Mouse (Mus musculus) megakaryocyte, adult 5-6 weeks (primary cell): ENCODE data around the gene Gcsam. TPM values are rescaled to one million over a fixed set of nuclear protein-coding genes. Genes with fewer than 3 reads are reported as not detected.

ENCODE experiments used
- ATAC-seq: 2 replicates; pipeline ENCODE4 v1.8.0; 2016; ENCODE audit warnings: mild to moderate bottlenecking, inconsistent platforms; ENCODE audit not compliant: poor library complexity, severe bottlenecking
- total RNA-seq, 2 experiments: library from RNA; stranded (forward) in 1 of 2; stranded (reverse) in 1 of 2; fragments of 153-499, 151-499 nt in 1 of 2; fragments of 221-1000, 200-1000 nt in 1 of 2; gene quantifications; 2 replicates each; pipeline versions ENCODE4 v1.2.3 to v1.2.4; 2015 to 2017

Gcsam gene
- total RNA-seq (2015) = not detected in 2 replicates
- not detected in 2 replicates for total RNA-seq (2017)

- 0 out of 2 replicates have a peak, but pooled peaks have one; percentile 22 for ATAC-seq
Observed at GRCm38 (mm10) chr16:45610267-45610666, at the start of gene Gcsam. TSS of gene Gcsam (plus strand) at chr16:45610380.

DNA sequence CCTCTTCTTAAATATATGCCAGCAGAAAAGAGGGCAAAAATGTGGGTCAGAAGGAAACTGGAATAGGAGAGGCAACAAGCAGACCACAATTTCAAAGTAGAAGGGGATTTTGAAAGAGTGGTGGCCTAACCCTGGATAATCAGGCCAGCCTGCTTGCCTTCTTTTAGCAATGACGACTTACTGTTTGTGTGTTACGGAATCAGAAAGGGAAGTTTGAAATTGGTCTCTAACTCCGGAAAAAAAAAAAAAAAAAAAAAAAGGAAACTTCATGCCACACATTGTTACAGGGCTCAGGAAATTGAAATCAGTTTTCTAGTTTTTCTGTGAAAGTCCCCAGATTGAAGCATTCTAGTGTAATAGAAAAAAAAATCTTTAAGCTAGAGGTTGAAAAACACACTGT, 48.4 kb upstream of the Gcsam start:
- peak; percentile 79 for ATAC-seq

DNA sequence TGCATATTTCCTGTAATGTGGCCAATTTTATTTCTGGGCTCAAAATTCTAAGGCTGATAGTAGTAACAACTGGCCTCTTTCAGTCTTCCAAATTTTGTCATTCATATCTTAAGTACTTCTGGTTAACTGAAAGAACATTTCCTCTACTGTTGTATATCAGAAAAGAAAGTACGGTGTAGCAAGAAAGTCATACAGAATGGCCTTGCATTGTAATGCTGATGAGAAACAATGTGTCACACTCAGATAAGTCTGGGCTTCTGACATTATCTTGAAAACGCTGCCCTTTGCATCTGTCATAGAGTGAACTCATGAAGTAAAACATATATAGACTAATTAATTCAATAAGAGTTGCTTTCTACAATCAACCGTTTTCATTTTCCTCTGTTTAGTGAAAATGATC, 37.9 kb upstream of the Gcsam start:
- no peak for ATAC-seq

GRCm38 (mm10) chr16:45579883-45580282, 30.3 kb upstream of the Gcsam start:
- ATAC-seq = no peak

DNA sequence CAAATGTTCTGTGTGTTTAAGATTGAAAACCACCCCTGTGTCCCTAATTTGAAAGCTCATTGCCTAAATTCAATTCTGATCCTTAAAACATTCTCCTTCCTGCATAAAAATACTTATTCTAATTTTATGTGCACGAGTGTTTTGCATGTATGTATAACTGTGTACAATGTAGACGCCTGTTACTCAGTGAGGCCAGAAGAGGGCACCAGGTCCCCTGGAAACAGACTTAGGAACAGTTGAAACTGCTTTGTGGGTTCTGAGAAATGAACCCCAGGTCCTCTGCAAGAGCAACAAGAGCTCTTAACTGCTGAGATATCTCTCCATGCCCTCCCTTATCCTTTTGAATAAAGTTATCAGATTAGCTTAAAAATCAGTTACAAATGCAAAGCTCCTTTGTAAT, 27.7 kb upstream of the Gcsam start:
- ATAC-seq = 0 out of 2 replicates have a peak, but pooled peaks have one; percentile 51

DNA sequence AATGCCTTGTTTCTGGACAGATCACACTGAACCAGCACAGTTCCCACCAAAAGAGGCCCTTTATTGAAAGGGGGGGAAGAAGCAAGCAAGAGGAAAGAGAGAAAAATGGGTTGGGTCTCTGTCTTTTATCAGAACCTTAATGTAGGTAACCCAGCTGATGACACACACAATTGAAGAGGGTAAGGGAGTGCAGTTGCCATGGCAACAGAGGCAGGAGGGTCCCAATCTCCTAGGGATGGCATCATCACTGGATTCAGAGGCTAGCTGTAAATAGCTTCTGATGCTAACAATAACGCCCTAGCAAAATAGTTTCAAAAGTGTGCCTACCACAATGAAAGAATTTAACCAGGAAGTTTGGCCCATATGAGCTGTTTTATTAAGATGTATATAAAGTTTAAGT, 16.5 kb upstream of the Gcsam start:
- ATAC-seq = no peak

DNA sequence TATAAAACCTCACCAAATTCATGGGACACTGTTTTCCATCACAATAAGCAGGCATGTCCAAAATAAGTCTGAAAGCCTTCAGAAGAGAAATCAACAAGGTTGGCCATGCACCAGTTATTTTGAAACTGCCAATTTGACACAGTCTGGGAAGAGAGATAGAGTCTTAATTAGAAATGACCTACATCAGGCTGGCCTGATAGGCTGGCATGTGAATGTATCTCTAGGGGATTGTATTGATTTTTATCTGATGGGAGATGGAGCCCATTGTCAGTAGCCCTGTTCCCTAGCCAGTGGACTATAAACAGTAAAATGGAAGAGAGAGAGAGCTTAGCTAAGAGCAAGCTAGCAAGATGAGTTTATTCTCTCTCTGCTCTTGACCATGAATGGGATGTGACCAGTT, 14.7 kb upstream of the Gcsam start:
- ATAC-seq = no peak

- no peak for ATAC-seq
Observed at GRCm38 (mm10) chr16:45608481-45608954, 1.7 kb upstream of the Gcsam start.

- peak; percentile 47 for ATAC-seq
Observed at GRCm38 (mm10) chr16:45609300-45609699, 880 bp upstream of the Gcsam start.

DNA sequence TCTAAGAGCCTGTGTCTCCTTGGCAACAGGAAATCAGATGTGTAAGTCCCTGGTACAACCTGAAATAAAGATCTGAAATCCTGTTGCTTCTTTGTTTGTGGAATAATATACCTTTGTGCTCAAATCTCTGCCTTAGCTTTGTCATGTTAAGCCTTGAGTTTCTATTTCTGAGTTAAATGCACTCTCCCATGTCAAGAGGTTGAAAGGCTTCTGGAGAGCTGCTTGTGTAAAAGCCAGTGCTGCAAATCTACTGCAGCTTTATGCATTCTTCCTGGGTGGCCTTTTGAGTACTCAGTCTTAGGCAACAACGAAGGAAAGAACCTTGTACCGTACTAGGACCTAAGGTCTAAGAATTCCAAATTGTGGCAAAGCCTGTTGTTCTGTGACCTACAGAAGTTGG, 3.1 kb downstream of the Gcsam start:
- no peak for ATAC-seq

- ATAC-seq = peak; percentile 66
Observed at GRCm38 (mm10) chr16:45615944-45616343, 5.8 kb downstream of the Gcsam start.

DNA sequence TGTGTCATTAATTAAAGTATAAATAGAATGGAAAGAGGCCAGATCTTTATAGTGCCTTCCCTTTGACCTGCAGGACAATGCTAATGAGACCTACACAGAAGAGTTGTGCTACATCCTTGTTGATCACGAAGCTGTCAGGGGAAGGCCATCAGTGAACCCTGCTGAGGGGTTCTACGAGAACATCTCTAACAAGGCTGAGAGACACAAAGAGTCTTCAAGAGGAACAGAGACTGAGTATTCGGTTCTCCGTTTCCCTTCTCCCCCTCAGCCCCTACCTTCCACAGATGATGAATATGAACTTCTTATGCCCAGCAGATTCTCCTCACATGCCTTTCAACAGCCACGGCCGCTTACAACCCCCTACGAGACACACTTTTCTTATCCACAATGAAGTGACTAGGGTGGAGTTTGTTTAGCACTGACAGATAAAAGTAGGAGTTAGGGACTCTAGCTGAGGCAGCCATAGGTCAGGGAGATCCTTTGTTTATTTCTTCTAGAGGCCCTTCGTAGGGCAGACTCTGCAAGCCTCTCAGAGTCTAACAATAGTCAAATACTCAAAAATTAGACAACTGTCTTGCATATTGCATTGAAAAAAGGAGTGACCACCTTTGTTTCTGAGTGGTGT, 9.7 kb downstream of the Gcsam start:
- no peak for ATAC-seq

- ATAC-seq = 0 out of 2 replicates have a peak, but pooled peaks have one; percentile 27
Observed at GRCm38 (mm10) chr16:45623230-45623629, 13.1 kb downstream of the Gcsam start.

DNA sequence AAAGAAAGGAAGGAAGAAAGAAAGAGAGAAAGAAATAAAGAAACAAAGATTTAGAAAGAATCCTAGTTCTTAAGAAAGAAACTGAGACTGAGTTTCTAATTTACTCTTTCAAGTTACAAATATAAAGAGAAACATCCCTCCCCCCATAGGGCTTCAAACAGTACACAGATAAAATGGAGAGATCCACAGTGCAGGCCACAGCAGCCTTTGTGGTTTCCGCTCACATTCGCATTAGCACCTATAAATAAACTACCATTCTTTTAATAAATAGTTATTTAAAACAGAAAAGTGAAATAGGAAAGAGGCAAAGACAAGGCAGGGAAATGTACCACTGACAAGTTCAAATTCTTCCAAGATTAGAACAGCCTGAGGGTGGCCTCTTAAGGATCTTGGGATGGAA, 14.6 kb downstream of the Gcsam start:
- ATAC-seq = no peak

GRCm38 (mm10) chr16:45625342-45625741, 15.2 kb downstream of the Gcsam start:
- ATAC-seq = no peak

- ATAC-seq = no peak
Observed at GRCm38 (mm10) chr16:45629497-45630105, 19.4 kb downstream of the Gcsam start.

DNA sequence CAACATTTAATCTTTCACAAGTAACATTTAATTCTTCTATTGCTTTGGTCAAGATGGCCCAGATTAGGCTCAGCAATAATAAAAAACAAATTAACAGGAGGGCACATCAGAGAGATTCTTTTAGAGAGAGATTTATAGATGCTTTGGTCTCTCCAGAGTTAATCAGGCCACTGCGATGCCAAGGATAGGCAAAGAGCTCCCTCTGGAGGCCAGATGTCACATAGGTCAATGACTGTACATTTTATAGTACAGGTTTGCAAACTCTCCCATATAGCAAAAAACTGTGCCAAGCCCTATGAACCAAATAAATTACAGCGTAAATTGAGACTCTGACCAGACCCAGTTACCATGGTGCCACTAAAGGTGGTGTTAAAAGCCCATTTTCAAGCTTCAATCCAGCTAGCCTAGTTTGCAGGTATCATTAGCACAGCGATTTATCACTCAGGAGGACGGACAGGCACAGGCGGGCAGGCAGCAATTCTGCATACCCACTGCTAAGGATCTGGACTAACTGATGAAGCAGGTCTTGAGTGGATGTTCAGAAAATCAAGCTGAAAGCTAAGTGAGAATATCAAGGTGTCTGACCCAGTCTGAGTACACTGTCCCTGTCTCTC, 20.3 kb downstream of the Gcsam start:
- peak; percentile 93 for ATAC-seq

GRCm38 (mm10) chr16:45632420-45632819, 22.2 kb downstream of the Gcsam start:
- no peak for ATAC-seq

- ATAC-seq = no peak
Observed at GRCm38 (mm10) chr16:45635826-45636225, 25.6 kb downstream of the Gcsam start.

DNA sequence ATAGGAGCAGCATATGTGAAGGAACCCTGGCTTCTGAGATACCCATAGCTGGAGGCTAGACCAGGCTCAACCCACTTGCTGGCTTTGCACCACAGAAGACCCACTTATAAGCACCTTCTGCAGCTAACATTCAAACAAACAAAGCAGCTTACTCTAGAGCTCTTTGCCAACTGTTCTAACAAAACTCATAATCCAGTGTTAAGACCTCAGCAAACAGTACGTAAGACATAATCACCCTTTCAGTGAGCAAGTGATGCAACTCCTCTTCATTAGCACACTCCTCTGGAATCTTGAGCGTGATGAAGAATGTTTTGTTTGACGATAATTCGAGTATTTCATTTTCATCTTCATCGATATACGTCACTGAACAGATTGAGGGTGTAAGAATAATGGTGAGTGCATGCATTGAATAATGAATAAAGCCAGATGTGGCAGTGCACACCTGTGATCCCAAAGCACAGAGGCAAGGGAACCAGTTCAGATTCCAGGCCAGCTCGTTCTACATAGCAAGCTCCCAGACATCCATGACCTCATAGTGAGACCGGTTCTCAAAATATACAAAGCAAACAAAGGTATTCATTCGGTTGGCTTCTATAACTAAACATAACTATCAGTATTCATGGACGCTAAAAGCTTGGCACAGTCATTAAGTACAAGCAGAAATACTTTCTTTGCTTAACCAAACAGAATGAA, 30.0 kb downstream of the Gcsam start:
- ATAC-seq = no peak

DNA sequence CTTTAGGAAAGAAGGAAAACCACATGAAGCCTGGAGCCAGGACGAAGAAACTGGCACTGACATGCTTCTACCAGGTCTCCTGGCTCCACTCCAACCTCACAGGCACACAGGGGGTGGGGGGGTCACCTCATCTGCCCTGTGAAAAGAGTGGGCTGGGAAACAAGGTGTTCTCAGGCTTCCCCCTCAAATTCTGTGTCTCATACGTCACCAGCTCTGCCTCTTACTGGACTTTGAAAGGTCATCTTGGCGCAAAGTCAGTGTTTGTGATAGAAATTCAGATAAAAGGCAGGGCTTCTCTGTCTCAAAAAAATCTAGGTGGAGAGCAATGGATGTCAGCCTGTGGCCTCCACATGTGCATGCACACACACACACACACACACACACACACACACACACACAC, 31.1 kb downstream of the Gcsam start:
- no peak for ATAC-seq
